Mouse (Mus musculus) CH12.LX (cell line): ENCODE data around the gene Sost.

Experiments
- CTCF ChIP-seq, 2 experiments: IDR thresholded peaks in 1 of 2; conservative IDR thresholded peaks in 1 of 2; 2 replicates each; pipeline ENCODE4 v1.5.1; 2011 to 2012; ENCODE audit warnings: low read depth in 2 of 2, low read length in 2 of 2, improper control_type of control experiment in 1 of 2, inconsistent platforms in 1 of 2, mild to moderate bottlenecking in 1 of 2, moderate library complexity in 1 of 2
- E2F4 ChIP-seq: IDR thresholded peaks from 2 replicates; pipeline ENCODE4 v1.6.1; 2011; ENCODE audit warnings: low read depth, low read length, improper control_type of control experiment; ENCODE audit not compliant: insufficient replicate concordance
- RCOR1 ChIP-seq: conservative IDR thresholded peaks from 2 replicates; pipeline ENCODE4 v1.6.1; 2012; ENCODE audit warnings: low read depth, mild to moderate bottlenecking, inconsistent platforms, low read length, improper control_type of control experiment

- TF ChIP-seq E2F4 (no peak), CTCF (conservative IDR thresholded peaks at IDR 0.05 in 1 of 2, IDR thresholded peaks at IDR 0.05 in 1 of 2; ENCODE audit: low read depth in 2 of 2, low read length in 2 of 2) (no peak), RCOR1 (no peak)
These were observed 9.3 kb downstream of the Sost start for GRCm38 (mm10) chr11:101957476-101957875.
